Mouse (Mus musculus): Measurements from ENCODE around the gene Oat.

- TF ChIP-seq TBP (conservative IDR thresholded peaks at IDR 0.05; ENCODE audit: low read depth, low read length), result no peak
- no peak for TF ChIP-seq EP300 (IDR thresholded peaks at IDR 0.05; ENCODE audit: low read length)
- 0 out of 4 replicates have a peak, but pooled peaks of 1 of the 2 experiments have one; percentile 11 for TF ChIP-seq CTCF (conservative IDR thresholded peaks at IDR 0.05 in 1 of 2, IDR thresholded peaks at IDR 0.05 in 1 of 2; ENCODE audit: low read depth in 2 of 2, low read length in 2 of 2)
- no peak for TF ChIP-seq PAX5 (IDR thresholded peaks at IDR 0.05; ENCODE audit: low read length)
- no peak for TF ChIP-seq CHD1 (IDR thresholded peaks at IDR 0.05; ENCODE audit: low read depth, low read length)
- TF ChIP-seq MAFK (IDR thresholded peaks at IDR 0.05; ENCODE audit: insufficient replicate concordance, low read length), result no peak
- TF ChIP-seq HCFC1 (IDR thresholded peaks at IDR 0.05; ENCODE audit: low read depth, low read length), result no peak
- no peak for TF ChIP-seq POLR2A (IDR thresholded peaks at IDR 0.05; ENCODE audit: low read depth, low read length)
- TF ChIP-seq USF1 (IDR thresholded peaks at IDR 0.05; ENCODE audit: low read depth, low read length), result no peak
Observed at GRCm38 (mm10) chr7:132605689-132606088, 29.5 kb upstream of the Oat start.
